Mouse (Mus musculus) liver, adult 2 months (tissue): ENCODE results near the gene Rcn3.
A peak's percentile ranks its signal among the peaks of the same experiment; 100 is the strongest.

ENCODE experiments used
- CTCF ChIP-seq: fragments of 200-500 bp; IDR thresholded peaks from 2 replicates; pipeline ENCODE4 v1.5.1; 2011; ENCODE audit warnings: low read depth, low read length, control low read depth
- POLR2A ChIP-seq: fragments of 200-500 bp; IDR thresholded peaks from 2 replicates; pipeline ENCODE4 v1.6.1; 2011; ENCODE audit warnings: low read length, control low read depth; ENCODE audit not compliant: insufficient read depth; ENCODE audit errors: extremely low read depth

DNA sequence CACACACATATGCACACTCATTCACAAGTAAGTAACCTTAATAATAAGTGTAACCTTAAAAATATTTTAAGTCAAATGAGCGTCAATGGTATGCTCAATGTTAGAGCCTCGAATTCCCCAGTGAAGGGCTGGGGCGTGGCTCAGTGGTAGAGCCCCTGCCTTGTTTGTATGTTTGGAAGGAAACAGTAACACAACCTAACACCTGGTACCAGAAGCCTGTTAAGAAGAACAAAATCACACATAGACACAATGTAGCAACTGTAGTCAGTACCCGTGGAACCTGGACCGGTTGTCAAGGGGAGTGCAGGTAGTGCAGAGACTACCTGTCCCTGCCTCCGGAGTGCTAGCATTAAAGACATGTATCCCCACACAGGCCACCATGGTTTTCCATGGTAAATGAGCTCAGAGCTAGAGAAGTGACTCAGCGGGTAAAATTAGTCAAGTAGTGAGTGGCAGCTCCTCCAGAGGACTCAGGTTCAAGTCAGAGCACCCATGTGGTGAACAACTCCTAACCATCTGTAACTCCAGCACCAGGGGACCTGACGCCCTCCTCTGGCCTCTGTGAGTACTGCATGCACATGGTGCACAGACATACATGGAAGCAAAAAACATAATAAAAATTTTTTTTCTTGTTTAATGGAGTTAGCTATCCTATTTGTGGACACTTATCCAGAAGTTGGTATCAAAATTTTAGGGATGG is 6.7 kb upstream of the Rcn3 start:
- TF ChIP-seq CTCF: peak; percentile 62
- no peak for TF ChIP-seq POLR2A
